Mouse (Mus musculus): ENCODE results near the gene Hdgfl3. TPM values are rescaled to one million over a fixed set of nuclear protein-coding genes. Genes with fewer than 3 reads are reported as not detected.

Gene Hdgfl3
- total RNA-seq, 2 experiments from 2014 or later, result 6.1 to 8.7 TPM

Other genes starting within 250 kb of the Hdgfl3 start
- 10 to 100 TPM; 26.1 to 26.3 TPM for gene Homer2, start 226.9 kb downstream of the Hdgfl3 start, total RNA-seq (2021)
- gene Ramac, start 171.5 kb downstream of the Hdgfl3 start, total RNA-seq (2021), result 10 to 100 TPM; 26.7 to 27.9 TPM
- 10 to 100 TPM; 23.6 to 24.5 TPM for gene 3110040N11Rik, start 145.0 kb downstream of the Hdgfl3 start, total RNA-seq (2021)
- gene Btbd1, start 105.0 kb downstream of the Hdgfl3 start, total RNA-seq (2021), result 100 to 1,000 TPM; 214 to 229 TPM
- not detected for gene Gm10160, start 78.7 kb downstream of the Hdgfl3 start, total RNA-seq (2021)
- gene Tm6sf1, start 75.5 kb downstream of the Hdgfl3 start, total RNA-seq (2021), result 10 to 100 TPM; 53.0 to 54.2 TPM
- gene Bnc1, start 57.8 kb upstream of the Hdgfl3 start, total RNA-seq (2021), result not detected
- 1 to 10 TPM; 3.2 to 3.8 TPM for gene Sh3gl3, start 239.4 kb upstream of the Hdgfl3 start, total RNA-seq (2021)